Mouse (Mus musculus): ENCODE data around the gene Spata13.
A peak's percentile ranks its signal among the peaks of the same experiment; 100 is the strongest.

The Spata13 gene

GRCm38 (mm10) chr14:60784427-60785315, 150.9 kb downstream of the Spata13 start, which contains the start of gene Mipep:
TSS of gene Mipep (plus strand) at chr14:60784573.
- DNase-seq (ENCODE audit: low spot score), result peak; percentile 83

GRCm38 (mm10) chr14:60790103-60790502, 156.3 kb downstream of the Spata13 start:
- DNase-seq (ENCODE audit: low spot score), result peak; percentile 49

- DNase-seq (ENCODE audit: low spot score), result no peak
These were observed 163.0 kb downstream of the Spata13 start for GRCm38 (mm10) chr14:60796600-60797322.

- DNase-seq (ENCODE audit: low spot score), result no peak
These were observed 163.8 kb downstream of the Spata13 start for GRCm38 (mm10) chr14:60797596-60797995.

GRCm38 (mm10) chr14:60798721-60799120, 164.9 kb downstream of the Spata13 start:
- no peak for DNase-seq (ENCODE audit: low spot score)

- DNase-seq (ENCODE audit: low spot score), result peak; percentile 19
These were observed 166.2 kb downstream of the Spata13 start for GRCm38 (mm10) chr14:60799762-60800728.

GRCm38 (mm10) chr14:60802026-60802425, 168.2 kb downstream of the Spata13 start:
- no peak for DNase-seq (ENCODE audit: low spot score)

- no peak for DNase-seq (ENCODE audit: low spot score)
These were observed 171.2 kb downstream of the Spata13 start for GRCm38 (mm10) chr14:60804978-60805377.

GRCm38 (mm10) chr14:60805871-60806270, 172.1 kb downstream of the Spata13 start:
- DNase-seq (ENCODE audit: low spot score), result no peak

GRCm38 (mm10) chr14:60806891-60807344, 173.1 kb downstream of the Spata13 start:
- DNase-seq (ENCODE audit: low spot score), result no peak

GRCm38 (mm10) chr14:60809881-60810280, 176.1 kb downstream of the Spata13 start:
- DNase-seq (ENCODE audit: low spot score), result no peak

- no peak for DNase-seq (ENCODE audit: low spot score)
These were observed 177.7 kb downstream of the Spata13 start for GRCm38 (mm10) chr14:60811547-60811946.
